Mouse (Mus musculus) granulocyte monocyte progenitor cell, adult 5-6 weeks (primary cell): ENCODE measurements around the gene Hes5. TPM values are rescaled to one million over a fixed set of nuclear protein-coding genes. Genes with fewer than 3 reads are reported as not detected.
A peak's percentile ranks its signal among the peaks of the same experiment; 100 is the strongest.

Experiments
- ATAC-seq: replicated peaks from 2 replicates; pipeline ENCODE4 v1.8.0; 2016; ENCODE audit warnings: mild to moderate bottlenecking, moderate TSS enrichment, inconsistent platforms; ENCODE audit not compliant: poor library complexity, severe bottlenecking
- total RNA-seq, 2 experiments: library from RNA; stranded (forward) in 1 of 2; stranded (reverse) in 1 of 2; fragments of 200-712, 200-1000 nt in 1 of 2; fragments of >200 nt in 1 of 2; fragmentation: Nextera tagmentation in 1 of 2; gene quantifications; 2 replicates each; pipeline ENCODE4 v1.2.3; 2014 to 2017

Gene Hes5
- total RNA-seq (2014; fragmentation: Nextera tagmentation) (0.85 TPM in 1 of 2 replicates, not detected in the other), total RNA-seq (2017) (0.52 TPM in 1 of 2 replicates, not detected in the other)

DNA sequence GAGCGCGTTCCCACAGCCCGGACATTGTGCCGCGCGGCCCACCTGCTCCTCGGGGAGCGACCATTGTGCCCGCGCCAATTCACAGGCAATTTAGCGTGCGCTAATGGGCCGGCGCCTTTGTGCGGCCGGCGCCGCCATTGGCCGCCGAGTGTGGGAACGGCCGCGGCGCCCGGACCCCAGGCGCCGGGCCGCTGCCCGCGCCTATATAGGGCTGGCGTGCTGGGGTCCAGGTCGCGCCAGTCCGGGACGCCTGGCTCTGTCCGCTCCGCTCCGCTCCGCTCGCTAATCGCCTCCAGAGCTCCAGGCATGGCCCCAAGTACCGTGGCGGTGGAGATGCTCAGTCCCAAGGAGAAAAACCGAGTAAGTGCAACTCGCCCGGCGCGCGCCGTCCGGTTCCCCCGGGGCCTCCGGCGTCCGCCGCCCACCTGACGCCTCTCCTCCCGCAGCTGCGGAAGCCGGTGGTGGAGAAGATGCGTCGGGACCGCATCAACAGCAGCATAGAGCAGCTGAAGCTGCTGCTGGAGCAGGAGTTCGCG is at the start of gene Hes5:
TSS of gene Hes5 (plus strand) at position 234 of the 536 bp plus-strand sequence.
- 0 out of 2 replicates have a peak, but pooled peaks have one; percentile 3 for ATAC-seq

DNA sequence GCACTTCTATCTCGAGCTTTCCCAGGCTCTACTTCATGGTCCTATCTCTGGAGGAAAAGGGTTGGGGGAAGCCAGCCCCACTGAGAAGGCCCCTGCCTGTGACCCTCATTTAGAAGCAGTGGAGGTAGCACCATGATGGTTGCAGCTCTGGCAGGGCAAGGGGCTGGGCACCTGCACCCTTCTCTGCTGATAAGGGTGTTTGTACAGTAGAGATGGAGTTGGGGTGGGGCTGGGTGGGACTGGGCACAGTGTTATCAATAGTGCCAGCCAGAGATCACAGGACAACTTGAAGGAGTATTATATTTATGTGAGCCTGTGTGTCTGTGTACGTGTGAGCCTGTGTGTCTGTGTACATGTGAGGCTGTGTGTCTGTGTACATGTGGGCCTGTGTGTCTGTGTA is 49.1 kb upstream of the Hes5 start:
- no peak for ATAC-seq

DNA sequence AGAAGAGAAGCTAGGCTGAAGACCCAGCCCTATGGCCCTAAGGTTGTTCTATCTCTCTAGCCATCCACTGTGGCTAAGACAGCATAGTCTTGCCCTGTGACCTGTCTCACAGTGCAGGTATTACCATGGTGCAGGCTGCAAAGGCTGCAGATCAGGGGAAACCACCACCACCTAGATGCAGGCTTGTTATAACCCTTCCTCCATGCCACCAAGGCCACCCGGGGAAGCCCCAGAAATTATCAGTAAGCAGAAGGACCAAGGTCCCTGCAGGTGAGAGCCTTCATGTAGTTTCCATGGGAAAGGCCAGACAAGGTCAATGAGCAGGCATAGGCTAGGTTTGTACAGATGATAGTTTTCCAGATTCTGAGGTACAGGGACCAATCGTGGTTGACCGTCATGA is 46.9 kb upstream of the Hes5 start:
- ATAC-seq = no peak

DNA sequence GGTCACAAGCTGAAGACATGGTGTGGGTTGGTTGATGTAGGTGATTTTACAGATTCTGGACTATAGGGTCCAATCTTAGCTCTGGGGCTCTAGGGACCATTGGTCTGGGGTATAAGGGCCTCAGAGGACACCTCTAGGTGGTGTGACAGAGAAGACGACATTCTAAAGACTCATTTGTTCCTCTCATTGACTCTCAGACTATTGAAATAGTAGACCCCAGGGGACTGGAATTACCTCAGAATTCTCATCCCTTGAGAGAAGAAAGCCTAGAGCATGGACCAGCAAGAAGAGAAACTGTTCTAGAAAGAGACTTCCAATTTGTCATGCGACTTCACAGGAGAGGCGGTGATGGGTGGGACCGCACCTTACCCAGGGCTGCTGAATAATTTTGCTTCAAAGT is 46.5 kb upstream of the Hes5 start:
- ATAC-seq = no peak

DNA sequence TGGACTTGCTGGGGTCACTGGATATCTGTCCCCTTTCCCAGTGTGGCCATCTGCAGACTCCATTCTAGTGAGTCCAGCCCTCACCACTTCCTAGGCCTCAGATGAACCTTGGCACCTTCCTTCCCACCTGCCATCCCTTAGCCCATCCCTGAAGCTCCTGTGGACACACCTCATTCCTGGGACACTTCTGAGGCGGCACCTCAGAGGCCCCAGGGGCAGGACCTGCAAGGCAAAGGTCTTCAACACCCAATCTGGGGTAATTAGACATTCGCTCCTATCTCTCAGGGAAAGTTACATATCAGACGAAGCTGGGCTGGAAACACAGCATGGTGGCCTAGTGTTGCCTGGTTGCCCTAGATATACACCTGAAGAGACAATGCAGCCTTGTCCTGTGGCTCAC is 46.0 kb upstream of the Hes5 start:
- ATAC-seq = no peak

DNA sequence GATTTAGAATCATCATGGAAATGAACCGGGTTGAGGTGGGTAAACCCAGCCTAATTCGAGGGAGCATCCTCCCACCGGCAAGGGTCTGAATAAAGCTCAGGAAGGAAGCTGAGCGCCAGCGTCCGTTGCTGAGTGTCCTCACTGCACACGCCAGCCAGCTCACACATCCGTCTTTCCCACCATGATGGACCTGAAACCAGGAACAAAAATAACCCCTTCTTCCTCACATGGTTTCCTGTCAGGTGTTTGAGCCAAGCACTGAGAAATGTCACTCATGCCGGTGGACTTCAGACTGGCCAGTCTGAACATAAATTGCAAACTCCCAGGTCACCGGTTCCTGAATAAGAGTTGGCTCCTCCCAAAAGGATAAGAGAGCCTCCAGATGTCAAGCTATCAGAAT is 45.4 kb upstream of the Hes5 start:
- ATAC-seq = peak; percentile 63

DNA sequence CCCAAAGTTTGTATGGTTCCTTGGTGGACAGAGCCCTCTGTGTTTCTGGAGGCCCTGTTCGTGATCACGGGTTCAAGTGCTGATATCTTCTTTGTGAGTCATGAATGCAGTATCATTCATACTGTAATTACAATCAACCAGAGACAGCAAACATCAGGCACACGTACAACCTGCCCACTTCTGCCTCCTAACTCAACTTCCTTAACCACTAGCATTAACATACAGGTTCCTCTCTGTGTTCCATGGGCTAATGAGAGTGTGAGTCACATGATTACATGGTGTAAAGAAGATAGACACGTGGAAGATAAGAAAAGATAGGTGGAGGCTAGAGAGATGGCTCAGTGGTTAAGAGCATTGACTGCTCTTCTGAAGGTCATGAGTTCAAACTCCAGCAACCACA is 44.1 kb upstream of the Hes5 start:
- no peak for ATAC-seq

DNA sequence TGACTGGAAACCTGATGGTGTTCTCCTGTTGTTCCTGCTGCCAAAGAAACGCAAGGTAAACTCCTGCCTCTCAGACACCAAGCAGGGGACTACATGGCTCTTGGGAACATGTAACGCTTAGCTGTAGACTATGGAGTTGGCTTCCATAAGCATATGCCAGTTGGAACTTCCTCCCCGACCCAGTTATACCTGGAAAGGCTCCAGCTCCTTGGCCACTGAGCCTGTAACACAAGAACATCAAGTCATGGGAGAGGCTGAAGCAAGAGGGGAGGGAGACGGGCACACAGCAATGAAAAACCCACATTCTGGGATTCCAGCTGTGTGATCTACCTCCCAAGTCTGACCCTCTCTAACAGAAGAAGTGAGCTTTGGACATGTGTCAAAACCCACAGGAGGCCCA is 38.4 kb upstream of the Hes5 start:
- ATAC-seq = no peak

DNA sequence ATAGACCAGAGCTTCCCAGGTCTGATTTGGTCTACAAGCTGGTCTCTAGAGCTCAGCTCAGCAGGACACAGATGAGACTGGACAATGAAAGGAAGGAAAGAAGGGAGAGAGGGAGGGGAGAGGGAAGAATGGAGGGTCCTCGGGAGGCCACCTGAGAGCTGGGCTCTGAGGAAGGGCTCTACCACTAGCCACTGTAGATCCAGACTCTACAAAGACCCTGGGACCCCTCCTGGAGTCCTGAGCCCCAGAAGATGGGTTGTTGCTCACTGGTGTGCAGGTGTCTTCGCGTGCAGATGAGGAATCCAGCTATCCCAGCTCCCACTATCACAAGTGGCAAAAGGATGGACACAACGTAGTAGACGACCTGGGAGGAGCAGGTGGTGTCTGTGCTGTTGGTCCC is 37.8 kb upstream of the Hes5 start:
- ATAC-seq = no peak

DNA sequence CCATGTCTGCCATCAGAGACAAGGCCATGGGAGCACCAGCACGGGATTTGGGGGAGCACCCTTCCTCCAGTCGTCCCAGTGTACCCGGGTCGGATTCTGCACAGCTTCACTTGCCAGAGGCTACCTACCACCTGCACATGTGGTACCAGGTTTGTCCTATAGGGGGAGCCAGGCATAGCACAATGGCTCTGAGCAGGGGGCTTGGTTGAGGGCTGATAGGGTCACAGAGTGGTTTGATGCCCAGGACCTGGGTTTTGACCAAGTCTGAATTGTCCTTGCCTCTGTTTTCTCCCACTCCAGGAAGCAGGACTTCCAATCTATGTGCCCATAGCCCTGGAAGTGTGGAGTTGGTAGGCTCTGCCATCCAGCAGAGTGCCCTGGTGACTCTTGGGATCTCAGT is 35.3 kb upstream of the Hes5 start:
- ATAC-seq = no peak

DNA sequence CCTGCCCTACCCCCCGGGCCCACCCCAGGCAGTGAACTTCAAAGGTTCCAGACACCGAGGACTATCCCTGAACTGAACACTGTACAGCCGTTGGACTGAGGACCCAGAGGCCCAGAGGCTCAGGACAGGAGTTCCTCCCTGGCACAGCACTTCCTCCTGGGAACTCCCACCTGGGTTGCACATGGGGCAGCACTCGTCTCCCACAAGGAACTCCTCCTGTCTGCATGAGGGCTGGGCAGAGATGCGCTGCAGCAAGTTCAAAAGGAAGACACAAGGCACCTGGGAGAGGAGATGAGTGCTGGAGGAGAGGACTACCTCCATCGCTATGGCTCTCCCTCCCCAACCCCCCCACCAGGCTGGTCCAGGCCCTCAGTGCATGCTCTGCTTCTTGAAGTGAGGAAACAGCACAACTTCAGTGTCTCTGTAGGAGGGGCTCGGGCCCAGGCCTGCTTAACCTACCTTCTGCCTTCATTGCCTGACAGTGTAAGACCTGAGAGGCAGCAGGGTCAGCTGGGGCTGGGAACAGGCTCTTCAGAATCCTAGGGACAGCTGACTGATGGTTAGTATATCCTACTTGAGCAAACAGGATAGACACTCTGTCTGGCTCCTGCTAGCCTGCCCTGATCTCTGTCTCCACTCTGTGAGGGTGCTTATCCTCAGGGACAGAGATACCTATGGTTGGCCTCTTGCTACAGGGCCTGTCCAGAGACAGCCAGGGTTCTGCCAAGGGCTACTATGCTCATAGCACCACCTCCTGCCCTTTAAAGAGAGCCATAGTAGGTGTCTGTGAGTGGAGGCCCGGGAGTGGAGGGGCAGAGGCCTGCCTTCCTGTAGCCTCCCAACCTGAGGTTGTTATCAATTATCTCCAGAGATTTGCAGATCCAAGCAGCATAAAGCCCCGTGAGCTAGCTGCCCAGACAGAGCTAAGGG is 33.5 kb upstream of the Hes5 start:
- ATAC-seq = peak; percentile 8; the same call in 1 of the 2 replicates

DNA sequence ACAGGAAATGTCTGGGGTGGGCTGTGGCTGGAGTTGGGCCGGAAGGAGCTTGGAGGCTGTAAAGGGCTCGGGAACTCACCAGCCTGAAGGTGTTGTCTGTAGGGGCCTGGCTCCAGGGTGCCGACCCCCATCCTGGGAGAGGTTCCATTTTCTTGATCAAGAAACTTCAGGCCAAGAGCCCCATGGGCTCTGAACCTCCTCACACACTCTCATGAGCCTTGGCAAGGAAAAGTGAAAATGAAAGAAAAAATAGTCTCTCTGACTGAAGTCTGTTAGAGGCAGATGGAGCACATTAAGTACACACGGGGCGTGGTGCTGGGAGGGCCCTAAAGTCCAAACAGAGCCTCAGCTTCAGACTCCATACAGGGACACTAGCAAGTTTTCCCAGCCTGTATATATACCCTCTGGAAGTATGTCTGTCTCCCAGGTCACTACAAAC is 32.8 kb upstream of the Hes5 start:
- ATAC-seq = 0 out of 2 replicates have a peak, but pooled peaks have one; percentile 11

DNA sequence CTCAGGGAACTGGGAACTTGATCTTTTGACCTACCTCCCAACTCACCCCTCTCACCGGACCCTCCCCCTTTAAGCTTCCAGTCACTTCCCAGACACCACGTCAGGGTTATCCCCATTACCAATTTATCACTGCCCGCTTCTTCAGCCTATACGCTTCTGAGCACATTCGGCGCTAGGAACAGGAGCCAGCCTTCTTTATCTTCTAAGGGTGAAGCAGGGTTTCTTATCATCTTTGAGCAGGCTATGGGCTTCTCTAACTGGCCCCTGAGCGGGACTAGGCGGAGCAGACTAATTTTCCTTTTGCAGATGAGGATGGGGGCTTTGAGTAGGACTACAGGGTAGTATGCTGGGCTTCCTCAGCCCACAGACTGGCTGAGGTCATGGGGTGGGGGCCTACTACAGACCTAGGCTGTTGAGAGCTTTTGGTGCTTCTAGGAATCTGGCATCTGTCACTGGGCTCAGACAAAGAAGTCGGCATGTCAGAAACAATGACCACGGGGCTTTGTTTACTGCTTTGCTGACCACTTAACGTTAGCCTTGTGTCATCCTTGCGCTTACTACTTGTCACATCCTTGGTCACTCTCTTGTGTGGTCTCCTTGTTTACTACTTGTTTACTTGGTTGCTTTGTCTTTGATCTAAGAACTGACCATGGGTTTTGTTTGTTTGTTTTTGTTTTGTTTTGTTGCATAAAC is 32.2 kb upstream of the Hes5 start, which contains the start of gene Tnfrsf14:
TSS of gene Tnfrsf14 (minus strand) at position 169 of the 693 bp plus-strand sequence.
- ATAC-seq = no peak

DNA sequence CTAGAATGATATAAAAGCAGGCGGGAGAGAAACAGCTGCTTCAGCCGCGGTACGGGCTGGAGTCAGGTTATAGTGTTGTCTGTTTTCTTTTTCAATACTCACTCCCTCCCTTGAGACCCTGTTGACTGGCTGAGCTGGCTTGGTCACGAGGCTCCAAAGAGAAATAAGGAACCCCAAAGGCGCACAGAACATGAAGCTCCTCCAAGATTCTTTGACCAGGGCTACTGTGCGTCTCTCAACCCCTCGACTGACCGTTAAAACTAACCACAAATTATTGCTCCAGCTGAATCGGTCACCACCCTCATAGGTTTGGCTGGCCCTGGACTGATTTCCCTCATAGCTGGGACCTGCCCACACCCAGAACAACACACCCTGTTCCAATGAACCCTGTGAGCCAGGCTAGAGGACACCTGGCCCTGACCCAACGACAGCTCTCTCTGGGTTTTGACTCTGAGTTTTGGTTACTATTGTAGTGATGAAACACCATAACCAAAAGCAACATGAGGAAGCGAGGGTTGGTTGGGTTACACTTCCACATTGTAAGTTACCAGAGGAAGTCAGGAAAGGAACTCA is 31.5 kb upstream of the Hes5 start:
- ATAC-seq = peak; percentile 80

DNA sequence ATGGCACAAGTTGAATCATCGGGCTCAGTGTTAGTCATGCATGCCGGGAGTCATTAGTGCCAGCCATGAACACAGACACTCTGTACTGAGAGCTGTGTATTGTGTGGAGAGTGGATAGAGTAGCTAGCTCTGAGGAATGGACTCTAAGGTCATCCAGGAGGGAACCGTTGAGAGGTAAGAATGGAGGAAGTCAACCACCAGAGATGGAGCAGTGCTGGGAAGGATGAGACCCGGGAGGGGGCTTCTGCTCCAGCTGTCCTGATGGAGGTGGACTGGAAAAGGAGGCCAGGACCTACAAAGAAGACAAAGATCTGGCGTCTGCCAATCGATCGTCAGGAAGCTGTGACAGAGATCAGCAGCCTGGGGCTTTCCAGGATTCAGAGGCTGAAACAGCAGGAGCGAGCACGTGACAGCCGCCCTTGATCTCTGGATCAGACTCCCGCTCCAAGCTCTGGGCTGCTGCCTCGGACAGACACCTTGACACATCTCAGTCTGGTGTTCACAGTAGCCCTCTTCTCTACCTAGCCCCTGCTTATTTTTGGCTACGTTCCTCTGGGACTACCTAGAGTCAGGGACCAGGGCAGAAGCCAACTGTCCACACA is 27.3 kb upstream of the Hes5 start:
- ATAC-seq = no peak

DNA sequence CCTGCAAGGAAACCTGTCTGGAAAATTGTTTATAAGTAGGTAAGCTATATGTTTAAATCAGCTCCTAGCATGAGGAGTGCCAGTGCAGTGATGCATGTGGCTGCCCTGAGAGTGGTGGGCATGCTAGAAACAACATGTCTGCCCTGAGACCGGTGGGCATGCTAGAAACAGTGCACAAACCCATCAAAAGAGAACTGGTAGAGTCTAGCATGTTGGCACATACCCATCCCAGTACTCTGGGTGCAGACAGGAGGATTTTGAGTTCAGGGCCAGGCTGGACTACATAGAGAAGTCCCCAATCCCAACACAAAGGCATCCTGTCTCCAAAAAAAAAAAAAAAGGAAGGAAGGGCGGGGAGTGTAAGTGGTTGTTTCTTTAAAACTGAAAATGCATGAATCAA is 25.9 kb upstream of the Hes5 start:
- ATAC-seq = no peak; the same call in 1 of the 2 replicates

DNA sequence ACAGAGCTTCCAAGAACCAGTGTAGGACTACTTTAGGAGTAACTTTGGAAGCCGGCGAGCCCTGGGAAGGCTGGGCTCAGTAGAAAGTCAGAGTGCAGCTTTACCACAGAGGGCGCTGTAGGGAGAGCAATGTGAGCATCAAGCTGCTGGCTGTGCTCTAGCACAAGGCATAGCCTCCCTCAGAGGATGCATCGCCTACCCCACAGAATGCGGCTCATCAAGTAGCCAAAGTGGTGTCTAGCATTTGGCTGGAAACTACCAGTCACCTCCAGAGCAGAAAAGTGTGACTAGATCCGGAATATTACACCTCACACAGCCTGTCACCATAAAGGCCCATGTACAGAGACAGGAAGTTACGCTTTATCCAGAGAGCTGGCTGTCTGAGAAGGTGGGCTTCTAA is 24.9 kb upstream of the Hes5 start:
- no peak for ATAC-seq

DNA sequence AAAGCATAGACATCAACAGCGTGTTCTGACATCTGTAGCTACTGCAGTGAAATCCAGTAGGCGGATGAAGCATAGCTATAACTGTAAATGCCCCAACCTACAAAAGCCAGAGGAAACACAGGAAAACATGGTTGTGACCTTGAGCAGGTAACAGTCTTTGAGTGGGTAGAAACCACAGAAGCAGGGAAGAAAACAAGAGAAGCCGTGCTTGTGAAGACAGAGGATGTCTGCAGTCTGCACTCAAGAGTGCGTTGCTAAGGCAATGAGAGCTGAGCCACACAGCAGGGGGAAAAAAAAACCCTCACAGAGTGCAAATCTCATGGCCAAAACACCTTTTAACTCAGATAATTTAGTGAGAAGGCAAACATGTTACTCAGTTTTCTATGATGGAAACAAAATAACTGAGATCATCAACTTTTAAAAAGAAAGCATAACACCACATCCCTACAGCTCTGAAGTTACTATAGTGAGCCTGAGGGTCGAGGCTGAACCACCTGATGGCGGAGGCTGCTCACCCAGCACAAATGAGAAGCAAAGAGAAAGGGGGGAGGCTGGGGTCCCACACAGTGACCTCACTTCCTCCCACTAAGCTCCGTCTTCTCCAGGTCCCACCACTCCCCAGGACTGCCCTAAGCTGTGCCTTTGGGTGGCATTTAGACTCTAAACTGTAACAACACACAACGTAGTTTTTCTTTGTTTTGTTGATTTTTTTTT is 24.0 kb upstream of the Hes5 start:
- ATAC-seq = no peak

DNA sequence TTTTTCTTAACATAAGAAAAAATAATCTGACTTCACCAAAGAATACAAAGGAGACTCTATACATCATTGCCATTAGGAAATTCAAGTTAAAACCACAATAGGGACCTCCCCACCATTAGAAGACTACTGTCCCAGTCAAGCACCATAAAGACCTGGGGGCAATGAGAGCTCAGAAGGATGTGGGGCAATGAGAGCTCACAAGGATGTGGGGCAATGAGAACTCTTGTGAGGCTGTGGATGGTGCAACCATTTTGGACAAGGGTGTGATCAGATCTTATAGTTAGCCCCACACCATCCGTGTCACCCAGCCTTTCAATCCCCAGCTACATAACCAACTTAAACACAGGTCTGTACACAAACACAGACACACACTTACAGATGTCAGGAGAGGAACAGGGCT is 23.0 kb upstream of the Hes5 start:
- ATAC-seq = peak; percentile 86

DNA sequence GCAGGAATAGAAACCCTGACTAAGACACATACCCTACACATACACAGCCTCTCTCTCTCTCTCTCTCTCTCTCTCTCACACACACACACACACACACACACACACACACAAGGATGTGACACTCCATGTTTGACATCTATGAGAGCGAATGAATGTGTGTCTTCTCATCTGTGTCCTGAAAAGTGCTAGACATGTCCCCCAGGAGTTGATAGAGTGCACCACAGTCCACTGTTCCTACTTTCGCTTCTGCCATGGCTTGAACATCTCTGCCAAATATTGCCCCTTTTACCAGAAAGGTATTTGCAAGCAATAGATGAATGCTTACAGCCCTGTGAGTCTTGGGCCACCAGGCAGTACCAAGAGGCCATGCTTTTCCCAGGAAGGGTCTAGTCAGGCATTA is 20.6 kb upstream of the Hes5 start:
- no peak for ATAC-seq
